Mouse (Mus musculus): ENCODE measurements around the gene Bcl2a1c.
"Not testable (repeated sequence)": the region's sequence is repeated elsewhere in the genome, so short reads cannot be mapped to it uniquely, and the experiment has no call there.

Bcl2a1c gene

GRCm38 (mm10) chr9:114329855-114330254 is at the start of gene Bcl2a1c:
Bcl2a1c (plus strand) TSS chr9:114330135.
- DNase-seq, result not testable (repeated sequence)

- DNase-seq, result not testable (repeated sequence)
These were observed 24.0 kb upstream of the Bcl2a1c start for GRCm38 (mm10) chr9:114305957-114306356.

GRCm38 (mm10) chr9:114311752-114312151 is 18.2 kb upstream of the Bcl2a1c start:
- DNase-seq, result not testable (repeated sequence)

- DNase-seq, result peak; percentile 7
These were observed 11.9 kb upstream of the Bcl2a1c start for GRCm38 (mm10) chr9:114318021-114318420.

- no peak for DNase-seq
These were observed 3.8 kb upstream of the Bcl2a1c start for GRCm38 (mm10) chr9:114326011-114326748.

- DNase-seq, result not testable (repeated sequence)
These were observed 1.6 kb upstream of the Bcl2a1c start for GRCm38 (mm10) chr9:114328332-114328731.

- DNase-seq, result peak; percentile 33
These were observed 38.0 kb downstream of the Bcl2a1c start for GRCm38 (mm10) chr9:114367783-114368470.

- no peak for DNase-seq
These were observed 38.5 kb downstream of the Bcl2a1c start for GRCm38 (mm10) chr9:114368471-114368858.

GRCm38 (mm10) chr9:114369389-114369788 is 39.5 kb downstream of the Bcl2a1c start:
- not testable (repeated sequence) for DNase-seq

GRCm38 (mm10) chr9:114371717-114372116 is 41.8 kb downstream of the Bcl2a1c start:
- not testable (repeated sequence) for DNase-seq

GRCm38 (mm10) chr9:114375276-114375962 is 45.5 kb downstream of the Bcl2a1c start:
- DNase-seq, result no peak

GRCm38 (mm10) chr9:114377168-114377567 is 47.2 kb downstream of the Bcl2a1c start:
- DNase-seq, result no peak

- no peak for DNase-seq
These were observed 49.9 kb downstream of the Bcl2a1c start for GRCm38 (mm10) chr9:114379871-114380270.

Data from cerebellum, adult 11 months (tissue).